Mouse (Mus musculus): ENCODE measurements around the gene Rapgef5. TPM values are rescaled to one million over a fixed set of nuclear protein-coding genes. Genes with fewer than 3 reads are reported as not detected.
A peak's percentile ranks its signal among the peaks of the same experiment; 100 is the strongest.

The Rapgef5 gene
- polyA plus RNA-seq, 2 experiments, result 1.2 to 1.5 TPM

- no peak for DNase-seq (ENCODE audit: low read depth in 3 of 3, low spot score in 3 of 3)
- 50% methylated on average over 4 of the region's 4 CpGs for WGBS (ENCODE audit: insufficient replicate concordance)
- no peak for TF ChIP-seq EP300 (IDR thresholded peaks at IDR 0.05; ENCODE audit: low read depth)
- TF ChIP-seq CTCF (IDR thresholded peaks at IDR 0.05; ENCODE audit: low read depth), result no peak
Observed at GRCm38 (mm10) chr12:117528509-117529145, 12.3 kb downstream of the Rapgef5 start.

GRCm38 (mm10) chr12:117531106-117531505 is 14.8 kb downstream of the Rapgef5 start:
- Histone ChIP-seq H3K9ac (replicated peaks) (no peak overlapping the region), H3K27me3 (ENCODE audit: control insufficient read depth, insufficient read depth, low read length) (peaks cover 29% of the 10 kb centered on the region), H3K36me3 (replicated peaks; ENCODE audit: control insufficient read depth, insufficient read depth, low read depth) (no peaks in the 10 kb centered on the region), H3K9me3 (ENCODE audit: control insufficient read depth, low read length) (no peaks in the 10 kb centered on the region), H3K4me2 (ENCODE audit: low read depth) (no peak overlapping the region), H3K4me3 (ENCODE audit: insufficient read depth in 1 of 2, low read depth in 2 of 2, low read length in 2 of 2) (no peak overlapping the region), H3K4me1 (replicated peaks; ENCODE audit: control insufficient read depth in 2 of 2, insufficient read depth in 2 of 2, low read length in 1 of 2) (peaks cover 0 to 4% of the 10 kb centered on the region in 2 experiments; a peak in 2 of 4 replicates), H3K27ac (no peak overlapping the region)
- DNase-seq (ENCODE audit: low read depth in 3 of 3, low spot score in 3 of 3) (no peak), ATAC-seq (ENCODE audit: insufficient read depth) (no peak)
- TF ChIP-seq EP300 (IDR thresholded peaks at IDR 0.05; ENCODE audit: low read depth), result no peak
- TF ChIP-seq CTCF (IDR thresholded peaks at IDR 0.05; ENCODE audit: low read depth), result no peak
- 67% methylated on average over 4 of the region's 4 CpGs for WGBS (ENCODE audit: insufficient replicate concordance)

More at GRCm38 (mm10) chr12:117528509-117529145, 12.3 kb downstream of the Rapgef5 start:
- Histone ChIP-seq H3K4me1 (replicated peaks; ENCODE audit: control insufficient read depth in 2 of 2, insufficient read depth in 2 of 2, low read length in 1 of 2) (no peaks in the 10 kb centered on the region), H3K27ac (no peak overlapping the region), H3K9ac (replicated peaks) (no peak overlapping the region), H3K36me3 (replicated peaks; ENCODE audit: control insufficient read depth, insufficient read depth, low read depth) (no peaks in the 10 kb centered on the region), H3K4me3 (ENCODE audit: insufficient read depth in 1 of 2, low read depth in 2 of 2, low read length in 2 of 2) (no peak overlapping the region), H3K9me3 (ENCODE audit: control insufficient read depth, low read length) (no peaks in the 10 kb centered on the region), H3K27me3 (ENCODE audit: control insufficient read depth, insufficient read depth, low read length) (peaks cover 15% of the 10 kb centered on the region), H3K4me2 (ENCODE audit: low read depth) (no peak overlapping the region)
- no peak for ATAC-seq (ENCODE audit: insufficient read depth)

DNA sequence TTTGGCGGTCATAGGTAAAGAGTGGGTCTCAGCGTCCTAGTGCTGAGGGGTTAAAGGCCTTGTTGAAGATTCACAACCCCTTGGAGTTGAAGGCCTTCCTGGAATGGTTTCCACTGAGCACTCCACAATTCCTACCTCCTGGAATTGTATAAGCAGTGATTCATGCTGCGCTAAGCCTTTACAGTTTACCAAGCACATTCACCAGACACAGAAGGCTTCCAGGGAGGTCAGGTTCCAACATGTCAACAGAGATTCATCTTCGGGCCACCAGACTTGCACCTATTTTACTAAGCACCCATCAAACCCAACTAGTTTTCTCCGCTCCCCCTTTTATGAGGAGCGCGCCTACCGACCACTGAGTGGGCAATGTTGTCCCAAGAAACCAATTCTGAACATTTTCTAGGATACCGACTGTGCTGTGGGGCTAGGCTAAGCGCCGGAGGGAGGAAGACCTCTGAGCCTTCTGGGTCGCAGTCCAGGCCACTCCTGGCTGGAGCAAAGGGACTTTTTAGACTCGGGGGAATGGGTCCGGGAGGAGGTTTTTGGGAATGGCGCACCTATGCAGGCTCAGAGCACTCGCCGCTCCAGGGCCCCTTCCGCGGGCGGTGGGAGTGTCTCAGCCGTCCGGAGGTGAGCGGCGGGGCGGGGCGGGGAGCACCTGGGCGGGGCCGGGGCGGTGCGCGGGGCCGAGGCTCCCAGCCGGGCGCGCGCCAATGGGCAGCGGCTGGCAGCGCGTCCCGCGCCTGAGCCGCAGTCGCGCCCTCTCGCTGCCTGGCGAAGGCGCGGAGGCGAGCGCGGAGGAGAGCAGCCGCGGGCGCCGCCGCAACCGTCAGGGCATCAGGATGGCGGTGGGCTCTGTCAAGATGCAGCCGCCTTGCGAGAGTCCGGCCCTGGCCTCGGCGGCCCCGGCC is 17.2 kb downstream of the Rapgef5 start:
- H3K4me2 ChIP-seq (ENCODE audit: low read depth), result peak overlapping the region; percentile 62
- 5% methylated on average over 40 of the region's 64 CpGs for WGBS (ENCODE audit: insufficient replicate concordance)
- ATAC-seq (ENCODE audit: insufficient read depth) (peak; percentile 74), DNase-seq (ENCODE audit: low read depth in 3 of 3, low spot score in 3 of 3) (no peak)
- TF ChIP-seq CTCF (IDR thresholded peaks at IDR 0.05; ENCODE audit: low read depth) (no peak), EP300 (IDR thresholded peaks at IDR 0.05; ENCODE audit: low read depth) (no peak)
- no peaks in the 10 kb centered on the region for H3K9me3 ChIP-seq (ENCODE audit: control insufficient read depth, low read length)
- H3K27ac ChIP-seq, result no peak overlapping the region
- H3K27me3 ChIP-seq (ENCODE audit: control insufficient read depth, insufficient read depth, low read length), result peaks cover 35% of the 10 kb centered on the region
- peaks cover 0 to 4% of the 10 kb centered on the region in 2 experiments; a peak in 2 of 4 replicates for H3K4me1 ChIP-seq (replicated peaks; ENCODE audit: control insufficient read depth in 2 of 2, insufficient read depth in 2 of 2, low read length in 1 of 2)
- H3K9ac ChIP-seq (replicated peaks), result no peak overlapping the region
- peak overlapping the region; percentile 35 to 49 for H3K4me3 ChIP-seq (ENCODE audit: insufficient read depth in 1 of 2, low read depth in 2 of 2, low read length in 2 of 2)
- H3K36me3 ChIP-seq (replicated peaks; ENCODE audit: control insufficient read depth, insufficient read depth, low read depth), result no peaks in the 10 kb centered on the region

DNA sequence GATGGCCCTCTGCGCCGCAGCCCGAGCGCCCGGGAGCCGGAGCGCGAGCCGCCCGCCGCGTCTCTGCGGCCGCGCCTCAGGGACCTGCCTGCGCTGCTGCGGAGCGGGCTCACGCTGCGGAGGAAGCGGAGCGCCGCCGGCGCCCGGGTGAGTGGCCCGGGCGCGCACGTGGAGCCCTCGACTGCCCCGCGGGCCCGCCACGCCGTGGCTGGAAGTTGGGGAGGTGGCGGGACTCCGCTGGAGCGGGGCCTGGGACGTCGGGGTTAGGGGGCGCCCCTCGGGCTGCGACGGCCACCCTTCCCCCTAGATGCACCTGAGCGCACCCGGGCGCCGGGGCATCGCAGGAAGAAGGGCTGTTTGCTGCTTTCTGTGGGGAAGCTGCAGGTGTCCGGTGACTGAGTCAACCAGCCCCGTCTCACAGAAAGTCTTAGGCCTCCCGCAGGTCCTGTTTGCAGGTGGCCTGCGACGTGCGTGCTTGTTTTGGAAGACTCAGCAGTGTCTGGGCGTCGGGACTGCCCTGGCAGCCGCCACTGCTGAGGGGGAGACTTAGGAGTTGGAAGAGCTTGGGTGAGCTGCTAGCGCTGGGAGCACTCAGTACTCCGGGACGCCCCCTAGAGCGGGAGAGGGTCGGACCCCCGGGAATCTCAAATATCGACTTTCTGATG is 17.9 kb downstream of the Rapgef5 start:
- no peaks in the 10 kb centered on the region for H3K36me3 ChIP-seq (replicated peaks; ENCODE audit: control insufficient read depth, insufficient read depth, low read depth)
- ATAC-seq (ENCODE audit: insufficient read depth), result peak; percentile 53
- peak overlapping the region; percentile 35 to 49 for H3K4me3 ChIP-seq (ENCODE audit: insufficient read depth in 1 of 2, low read depth in 2 of 2, low read length in 2 of 2)
- peaks cover 0 to 4% of the 10 kb centered on the region in 2 experiments; a peak in 2 of 4 replicates for H3K4me1 ChIP-seq (replicated peaks; ENCODE audit: control insufficient read depth in 2 of 2, insufficient read depth in 2 of 2, low read length in 1 of 2)
- H3K27ac ChIP-seq, result no peak overlapping the region
- DNase-seq (ENCODE audit: low read depth in 3 of 3, low spot score in 3 of 3), result no peak
- H3K4me2 ChIP-seq (ENCODE audit: low read depth), result peak overlapping the region; percentile 62
- under 1% methylated on average over 61 of the region's 66 CpGs for WGBS (ENCODE audit: insufficient replicate concordance)
- TF ChIP-seq CTCF (IDR thresholded peaks at IDR 0.05; ENCODE audit: low read depth), result no peak
- no peak for TF ChIP-seq EP300 (IDR thresholded peaks at IDR 0.05; ENCODE audit: low read depth)
- H3K27me3 ChIP-seq (ENCODE audit: control insufficient read depth, insufficient read depth, low read length), result peaks cover 35% of the 10 kb centered on the region
- no peak overlapping the region for H3K9ac ChIP-seq (replicated peaks)
- no peaks in the 10 kb centered on the region for H3K9me3 ChIP-seq (ENCODE audit: control insufficient read depth, low read length)

Data from liver, embryonic 14.5 days (tissue).